Mouse (Mus musculus): ENCODE data around the gene Golga5. TPM values are rescaled to one million over a fixed set of nuclear protein-coding genes. Genes with fewer than 3 reads are reported as not detected.

Golga5 gene
- total and polyA plus RNA-seq, 3 experiments: 29.5 to 35.7 (median 35.5) TPM

DNA sequence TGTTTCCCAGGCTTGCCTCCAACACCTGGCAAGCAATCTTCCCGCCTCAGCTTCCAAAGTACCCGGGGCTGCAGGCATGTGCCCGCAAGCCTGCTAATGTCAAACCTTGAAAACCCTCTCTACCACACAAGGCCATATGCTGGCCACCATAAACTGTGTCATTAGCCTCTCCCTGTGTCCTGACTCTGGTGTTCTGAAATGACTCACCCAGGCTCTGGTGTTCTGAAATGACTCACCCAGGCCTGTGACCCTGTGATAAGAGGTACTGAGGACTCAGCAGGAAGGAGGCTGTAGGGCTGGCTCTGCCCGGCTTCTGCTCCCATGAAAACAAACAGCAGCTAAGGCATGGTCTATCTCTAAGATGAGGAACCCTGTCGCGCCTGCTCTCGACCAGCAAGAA, 42.6 kb upstream of the Golga5 start (continued):
- TF ChIP-seq BHLHE40 (IDR thresholded peaks at IDR 0.05; ENCODE audit: low read depth, low read length) (peak; percentile 74; the same call in 1 of the 2 replicates), IRF4 (IDR thresholded peaks at IDR 0.05; ENCODE audit: low read depth, low read length) (peak; percentile 99), PAX5 (IDR thresholded peaks at IDR 0.05; ENCODE audit: low read length) (no peak), MAFK (IDR thresholded peaks at IDR 0.05; ENCODE audit: insufficient replicate concordance, low read length) (0 out of 2 replicates have a peak, but pooled peaks have one; percentile 49), MYC (IDR thresholded peaks at IDR 0.05; ENCODE audit: low read depth, low read length) (0 out of 2 replicates have a peak, but pooled peaks have one; percentile 63), ELF1 (IDR thresholded peaks at IDR 0.05; ENCODE audit: low read depth, low read length) (no peak; the same call in 1 of the 2 replicates), MXI1 (IDR thresholded peaks at IDR 0.05; ENCODE audit: low read depth, low read length) (no peak; the same call in 1 of the 2 replicates), ZMIZ1 (IDR thresholded peaks at IDR 0.05; ENCODE audit: low read depth, low read length) (no peak), CTCF (conservative IDR thresholded peaks at IDR 0.05 in 1 of 2, IDR thresholded peaks at IDR 0.05 in 1 of 2; ENCODE audit: low read depth in 2 of 2, low read length in 2 of 2) (no peak), ZC3H11A (IDR thresholded peaks at IDR 0.05; ENCODE audit: low read depth, low read length) (no peak), USF2 (conservative IDR thresholded peaks at IDR 0.05; ENCODE audit: low read depth, low read length) (no peak), CHD1 (IDR thresholded peaks at IDR 0.05; ENCODE audit: low read depth, low read length) (no peak), SIN3A (IDR thresholded peaks at IDR 0.05; ENCODE audit: low read length) (no peak), ETS1 (conservative IDR thresholded peaks at IDR 0.05; ENCODE audit: low read depth, low read length) (peak; percentile 71), TCF12 (IDR thresholded peaks at IDR 0.05; ENCODE audit: low read depth, low read length) (peak; percentile 64; the same call in 1 of the 2 replicates), MAX (IDR thresholded peaks at IDR 0.05; ENCODE audit: low read length) (peak; percentile 65; the same call in 1 of the 2 replicates), E2F4 (IDR thresholded peaks at IDR 0.05; ENCODE audit: insufficient replicate concordance, low read depth, low read length) (no peak), MAZ (IDR thresholded peaks at IDR 0.05; ENCODE audit: low read depth, low read length) (no peak), NRF1 (IDR thresholded peaks at IDR 0.05; ENCODE audit: low read depth, low read length) (no peak), RCOR1 (conservative IDR thresholded peaks at IDR 0.05; ENCODE audit: low read depth, low read length) (peak; percentile 93)

DNA sequence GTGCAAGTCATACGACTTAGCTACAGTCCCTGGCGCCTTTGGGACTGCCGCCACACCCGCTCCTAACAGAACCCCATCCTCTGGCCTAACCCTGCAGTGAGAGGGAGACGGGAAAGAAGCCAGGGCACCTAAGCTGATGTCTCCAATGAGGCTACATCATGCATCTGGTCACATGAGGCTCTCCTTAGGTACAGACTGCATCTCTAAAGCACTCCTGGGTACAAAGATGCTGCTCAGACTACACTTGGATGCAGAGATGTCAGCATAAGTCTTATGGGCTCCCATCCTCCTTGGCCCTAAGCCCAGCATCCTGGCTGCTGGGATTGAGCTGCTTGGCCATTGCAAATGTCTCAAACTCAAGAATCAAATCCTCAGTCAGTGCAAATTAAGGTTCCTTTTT, 39.3 kb upstream of the Golga5 start:
- Histone ChIP-seq H3K4me3 (replicated peaks in 1 of 3; ENCODE audit: low read depth in 2 of 3, low read length in 2 of 3, poor library complexity in 1 of 3) (no peak overlapping the region), H3K9ac (ENCODE audit: insufficient read depth, low read depth) (no peak overlapping the region), H3K27me3 (replicated peaks) (no peaks in the 10 kb centered on the region), H3K9me3 (replicated peaks; ENCODE audit: low read length) (peaks cover 8% of the 10 kb centered on the region), H3K4me1 (ENCODE audit: control insufficient read depth in 1 of 2, insufficient read depth in 2 of 2) (peaks cover 16 to 47% of the 10 kb centered on the region in 2 experiments), H3K27ac (ENCODE audit: insufficient read depth, low read depth) (no peak overlapping the region), H3K4me2 (ENCODE audit: insufficient read depth, low read depth, poor library complexity, severe bottlenecking) (no peak overlapping the region), H3K36me3 (replicated peaks in 1 of 2; ENCODE audit: control insufficient read depth in 1 of 2, insufficient read depth in 1 of 2, low read length in 1 of 2) (peaks cover 4 to 35% of the 10 kb centered on the region in 2 experiments), H3K79me2 (replicated peaks; ENCODE audit: control insufficient read depth, extremely low read depth, insufficient read depth, poor library complexity, severe bottlenecking) (no peaks in the 10 kb centered on the region; the same call in 1 of the 2 replicates)
- TF ChIP-seq JUND (conservative IDR thresholded peaks at IDR 0.05; ENCODE audit: low read depth, low read length) (no peak), CTCF (conservative IDR thresholded peaks at IDR 0.05 in 1 of 2, IDR thresholded peaks at IDR 0.05 in 1 of 2; ENCODE audit: low read depth in 2 of 2, low read length in 2 of 2) (no peak), POLR2A (IDR thresholded peaks at IDR 0.05; ENCODE audit: low read depth, low read length) (no peak), ELF1 (IDR thresholded peaks at IDR 0.05; ENCODE audit: low read depth, low read length) (no peak), SIN3A (IDR thresholded peaks at IDR 0.05; ENCODE audit: low read length) (no peak), IRF4 (IDR thresholded peaks at IDR 0.05; ENCODE audit: low read depth, low read length) (no peak), USF1 (IDR thresholded peaks at IDR 0.05; ENCODE audit: low read depth, low read length) (no peak), MAX (IDR thresholded peaks at IDR 0.05; ENCODE audit: low read length) (no peak), NELFE (IDR thresholded peaks at IDR 0.05; ENCODE audit: low read depth, low read length) (no peak), MEF2A (IDR thresholded peaks at IDR 0.05; ENCODE audit: borderline replicate concordance, low read depth, low read length) (no peak), PAX5 (IDR thresholded peaks at IDR 0.05; ENCODE audit: low read length) (no peak), MYC (IDR thresholded peaks at IDR 0.05; ENCODE audit: low read depth, low read length) (no peak), MXI1 (IDR thresholded peaks at IDR 0.05; ENCODE audit: low read depth, low read length) (no peak), HCFC1 (IDR thresholded peaks at IDR 0.05; ENCODE audit: low read depth, low read length) (no peak), GABPA (IDR thresholded peaks at IDR 0.05; ENCODE audit: insufficient replicate concordance, low read depth, low read length) (no peak), MAFK (IDR thresholded peaks at IDR 0.05; ENCODE audit: insufficient replicate concordance, low read length) (no peak)
- dilution Hi-C loops (cut with MboI; ENCODE audit: extremely low pct_ligation_motif_present, extremely low pct_unique_long_range_greater_than_20kb, low sequenced_read_pairs): no loop called here
- no peak for DNase-seq (ENCODE audit: extremely low read depth)
- in situ Hi-C loops (cut with MboI; ENCODE audit: low pct_ligation_motif_present, low pct_unique_long_range_greater_than_20kb, low sequenced_read_pairs): no loop called here
